Mouse (Mus musculus) olfactory bulb, adult 2 months (tissue): ENCODE measurements at regions not wholly inside any gene's neighbourhood (a gene's known extent, or its start where the extent isn't known, plus 50 kb on each side); places are given as distances from the start of the nearest gene placed in this dataset.

Experiments
- CTCF ChIP-seq: fragments of 200-500 bp; IDR thresholded peaks from 2 replicates; pipeline ENCODE4 v1.5.1; 2012; ENCODE audit warnings: low read depth, mild to moderate bottlenecking, low read length, moderate library complexity; ENCODE audit not compliant: insufficient read depth
- POLR2A ChIP-seq: fragments of 200-500 bp; IDR thresholded peaks from 2 replicates; pipeline ENCODE4 v1.6.1; 2012; ENCODE audit warnings: mild to moderate bottlenecking, low read depth, low read length, moderate library complexity; ENCODE audit not compliant: insufficient read depth

DNA sequence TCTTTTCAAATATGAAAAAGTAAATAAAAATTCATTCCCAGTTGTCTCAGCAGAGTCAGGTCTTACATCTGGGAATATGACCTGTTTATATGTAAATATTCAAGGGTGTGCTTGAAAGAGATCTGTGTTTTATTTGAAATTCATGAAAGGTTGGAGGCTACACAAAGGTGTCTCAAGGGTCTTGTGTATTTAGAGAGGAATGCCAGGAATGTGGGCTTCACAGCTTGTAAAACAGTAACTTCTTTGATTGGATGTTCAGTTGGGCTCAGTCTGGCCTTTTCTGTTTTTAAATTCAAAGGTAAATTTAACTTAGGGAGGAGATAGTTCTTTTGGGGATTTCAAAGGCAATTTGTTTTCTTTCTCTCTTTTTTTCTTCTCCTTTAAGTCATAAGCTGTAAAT, 514.7 kb upstream of the Gm9747 start:
- TF ChIP-seq CTCF (no peak), POLR2A (no peak)
